Mouse (Mus musculus) myocyte (in vitro differentiated cells): Measurements from ENCODE around the gene Rassf2. TPM values are rescaled to one million over a fixed set of nuclear protein-coding genes. Genes with fewer than 3 reads are reported as not detected.

ENCODE experiments used
- H3K27me3 ChIP-seq: one replicate; pipeline ENCODE4 v1.6.1; 2011; ENCODE audit not compliant: control insufficient read depth, insufficient read depth, insufficient read length
- H3K36me3 ChIP-seq: one replicate; pipeline ENCODE4 v1.6.1; 2011; ENCODE audit not compliant: control insufficient read depth, insufficient read depth
- H3K4me2 ChIP-seq: one replicate; pipeline ENCODE4 v1.6.1; 2011; ENCODE audit warnings: low read depth, control low read depth
- H3K4me3 ChIP-seq: one replicate; pipeline ENCODE4 v1.5.1; 2011; ENCODE audit warnings: mild to moderate bottlenecking, control low read depth, moderate library complexity
- H3K79me2 ChIP-seq: one replicate; pipeline ENCODE4 v1.6.1; 2011; ENCODE audit not compliant: control insufficient read depth, insufficient read depth
- H3ac ChIP-seq: one replicate; pipeline ENCODE4 v1.6.1; 2011; ENCODE audit not compliant: control insufficient read depth, insufficient read length
- CEBPB ChIP-seq: IDR thresholded peaks from 2 replicates; pipeline ENCODE4 v1.6.1; 2011; ENCODE audit warnings: mild to moderate bottlenecking, moderate library complexity; ENCODE audit not compliant: poor library complexity, insufficient read depth, severe bottlenecking
- E2F4 ChIP-seq: IDR thresholded peaks from one replicate; pipeline ENCODE4 v1.6.1; 2011; ENCODE audit warnings: mild to moderate bottlenecking, control low read depth, moderate library complexity; ENCODE audit not compliant: insufficient read depth
- MAX ChIP-seq: IDR thresholded peaks from one replicate; pipeline ENCODE4 v1.6.1; 2011; ENCODE audit warnings: low read depth, mild to moderate bottlenecking, control low read depth
- MYOD1 ChIP-seq, 3 experiments: IDR thresholded peaks; one replicate each; pipeline ENCODE4 v1.6.1; 2011; ENCODE audit warnings: control low read depth in 2 of 3, low read depth in 2 of 3, mild to moderate bottlenecking in 2 of 3, moderate library complexity in 1 of 3; ENCODE audit not compliant: insufficient read length in 2 of 3, control insufficient read depth in 1 of 3
- MYOG ChIP-seq, 3 experiments: IDR thresholded peaks; one replicate each; pipeline ENCODE4 v1.6.1; 2011; ENCODE audit warnings: control low read depth in 2 of 3, low read depth in 2 of 3, mild to moderate bottlenecking in 2 of 3; ENCODE audit not compliant: insufficient read length in 2 of 3, control insufficient read depth in 1 of 3, insufficient read depth in 1 of 3
- POLR2A ChIP-seq: IDR thresholded peaks from one replicate; pipeline ENCODE4 v1.6.1; 2011; ENCODE audit warnings: low read depth, mild to moderate bottlenecking, control low read depth, moderate library complexity; ENCODE audit not compliant: insufficient read length
- POLR2AphosphoS2 ChIP-seq: IDR thresholded peaks from one replicate; pipeline ENCODE4 v1.6.1; 2011; ENCODE audit warnings: low read depth, control low read depth; ENCODE audit not compliant: insufficient read length
- REST ChIP-seq: IDR thresholded peaks from one replicate; pipeline ENCODE4 v1.6.1; 2011; ENCODE audit warnings: mild to moderate bottlenecking, control low read depth, moderate library complexity; ENCODE audit not compliant: insufficient read depth, insufficient read length
- SRF ChIP-seq: IDR thresholded peaks from one replicate; pipeline ENCODE4 v1.6.1; 2011; ENCODE audit warnings: low read depth; ENCODE audit not compliant: control insufficient read depth, insufficient read length
- TCF12 ChIP-seq: IDR thresholded peaks from one replicate; pipeline ENCODE4 v1.6.1; 2011; ENCODE audit warnings: mild to moderate bottlenecking, control low read depth; ENCODE audit not compliant: poor library complexity, insufficient read depth, severe bottlenecking
- TCF3 ChIP-seq: IDR thresholded peaks from one replicate; pipeline ENCODE4 v1.6.1; 2011; ENCODE audit warnings: low read depth, control low read depth; ENCODE audit not compliant: insufficient read length
- USF1 ChIP-seq: IDR thresholded peaks from one replicate; pipeline ENCODE4 v1.6.1; 2011; ENCODE audit warnings: low read depth, mild to moderate bottlenecking, control low read depth, moderate library complexity
- polyA plus RNA-seq: library from polyadenylated mRNA; unstranded; fragments of >200 nt; fragmentation: generic; extraction: Trizol; gene quantifications from one replicate; pipeline ENCODE4 v1.2.1, GENCODE M21; 2012; ENCODE audit warnings: missing spikeins

The Rassf2 gene
- polyA plus RNA-seq, 1 experiment = 8.4 TPM

GRCm38 (mm10) chr2:132064185-132064831 is 34.2 kb upstream of the Rassf2 start:
- H3K4me3 ChIP-seq = no peak overlapping the region
- H3ac ChIP-seq = no peak overlapping the region
- H3K79me2 ChIP-seq = no peaks in the 10 kb centered on the region
- H3K36me3 ChIP-seq = peaks cover 40% of the 10 kb centered on the region
- TF ChIP-seq MYOD1 (IDR thresholded peaks at IDR 0.05; ENCODE audit: control insufficient read depth in 1 of 3, insufficient read length in 2 of 3, low read depth in 2 of 3) = no peak
- TF ChIP-seq MYOG (IDR thresholded peaks at IDR 0.05; ENCODE audit: control insufficient read depth in 1 of 3, insufficient read depth in 1 of 3, insufficient read length in 2 of 3, low read depth in 2 of 3) = no peak
- no peak for TF ChIP-seq CEBPB
- TF ChIP-seq E2F4 = no peak
- TF ChIP-seq REST = no peak
- no peak for TF ChIP-seq TCF12
- no peak for TF ChIP-seq USF1
- TF ChIP-seq SRF = no peak
- TF ChIP-seq POLR2AphosphoS2 = no peak
- no peak for TF ChIP-seq POLR2A
- TF ChIP-seq TCF3 = no peak
- TF ChIP-seq MAX = no peak
- no peaks in the 10 kb centered on the region for H3K27me3 ChIP-seq
- H3K4me2 ChIP-seq = no peak overlapping the region

GRCm38 (mm10) chr2:132063776-132064175 is 33.7 kb upstream of the Rassf2 start:
- H3K27me3 ChIP-seq = no peaks in the 10 kb centered on the region
- H3K36me3 ChIP-seq = peaks cover 40% of the 10 kb centered on the region
- H3K79me2 ChIP-seq = no peaks in the 10 kb centered on the region
- no peak for TF ChIP-seq TCF3
- H3K4me3 ChIP-seq = no peak overlapping the region
- H3K4me2 ChIP-seq = no peak overlapping the region
- H3ac ChIP-seq = no peak overlapping the region

- no peak for TF ChIP-seq POLR2AphosphoS2
- no peak for TF ChIP-seq REST
- TF ChIP-seq MYOG (IDR thresholded peaks at IDR 0.05; ENCODE audit: control insufficient read depth in 1 of 3, insufficient read depth in 1 of 3, insufficient read length in 2 of 3, low read depth in 2 of 3) = no peak
- H3K36me3 ChIP-seq = peaks cover 52% of the 10 kb centered on the region
Measured at GRCm38 (mm10) chr2:132061884-132062283, 31.8 kb upstream of the Rassf2 start.

GRCm38 (mm10) chr2:132059919-132060318 is 29.9 kb upstream of the Rassf2 start:
- Histone ChIP-seq H3K4me2 (no peak overlapping the region), H3K27me3 (no peaks in the 10 kb centered on the region), H3K36me3 (peaks cover 66% of the 10 kb centered on the region), H3K4me3 (no peak overlapping the region), H3K79me2 (no peaks in the 10 kb centered on the region), H3ac (no peak overlapping the region)
- TF ChIP-seq E2F4 = no peak
- TF ChIP-seq TCF3 = no peak
- TF ChIP-seq MYOG (IDR thresholded peaks at IDR 0.05; ENCODE audit: control insufficient read depth in 1 of 3, insufficient read depth in 1 of 3, insufficient read length in 2 of 3, low read depth in 2 of 3) = no peak
- no peak for TF ChIP-seq POLR2AphosphoS2
- TF ChIP-seq MYOD1 (IDR thresholded peaks at IDR 0.05; ENCODE audit: control insufficient read depth in 1 of 3, insufficient read length in 2 of 3, low read depth in 2 of 3) = no peak
- no peak for TF ChIP-seq CEBPB
- TF ChIP-seq USF1 = no peak
- TF ChIP-seq POLR2A = no peak
- TF ChIP-seq TCF12 = no peak
- TF ChIP-seq SRF = no peak
- TF ChIP-seq MAX = no peak
- TF ChIP-seq REST = no peak

More at GRCm38 (mm10) chr2:132061884-132062283, 31.8 kb upstream of the Rassf2 start:
- Histone ChIP-seq H3K4me3 (no peak overlapping the region), H3K4me2 (no peak overlapping the region), H3K27me3 (no peaks in the 10 kb centered on the region), H3K79me2 (no peaks in the 10 kb centered on the region), H3ac (no peak overlapping the region)

- TF ChIP-seq POLR2A (no peak), CEBPB (no peak), MYOD1 (IDR thresholded peaks at IDR 0.05; ENCODE audit: control insufficient read depth in 1 of 3, insufficient read length in 2 of 3, low read depth in 2 of 3) (peak in 2 of 3 experiments; percentile 22 to 65), MYOG (IDR thresholded peaks at IDR 0.05; ENCODE audit: control insufficient read depth in 1 of 3, insufficient read depth in 1 of 3, insufficient read length in 2 of 3, low read depth in 2 of 3) (peak in 2 of 3 experiments; percentile 5 to 63), MAX (no peak), TCF12 (no peak)
- Histone ChIP-seq H3K4me3 (no peak overlapping the region), H3ac (no peak overlapping the region), H3K4me2 (no peak overlapping the region), H3K79me2 (no peaks in the 10 kb centered on the region), H3K27me3 (no peaks in the 10 kb centered on the region), H3K36me3 (peaks cover 46% of the 10 kb centered on the region)
Measured at GRCm38 (mm10) chr2:132055349-132055753, 25.3 kb upstream of the Rassf2 start.
